Mouse (Mus musculus) cerebellum, postnatal 36 days (tissue): Measurements from ENCODE around the gene Stard7.

Source experiments
- DNase-seq, 2 experiments: peaks; one replicate each; pipeline ENCODE4 v3.0.0; 2021 to 2022; ENCODE audit warnings: mixed read lengths in 2 of 2

Stard7 gene

DNA sequence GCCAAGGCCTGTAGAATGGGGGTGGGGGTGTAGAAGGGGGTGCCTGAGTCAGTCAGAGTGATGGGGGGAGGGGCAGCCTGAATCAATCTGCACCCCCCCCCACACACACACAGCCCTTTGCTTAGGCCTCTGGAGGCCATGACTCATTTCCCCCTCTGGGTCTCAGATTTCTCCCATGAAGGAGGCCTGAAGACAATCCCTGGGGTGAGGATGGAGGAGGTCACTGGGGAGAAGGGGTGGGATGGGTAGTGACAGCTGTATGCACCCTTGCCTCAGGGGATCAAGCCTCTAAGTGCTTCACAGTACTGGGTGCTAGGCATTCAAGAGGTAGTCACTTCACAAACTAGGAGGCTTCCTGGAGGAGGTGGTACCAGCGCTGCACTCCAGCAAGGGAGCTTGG is 53.6 kb downstream of the Stard7 start:
- DNase-seq, result no peak

DNA sequence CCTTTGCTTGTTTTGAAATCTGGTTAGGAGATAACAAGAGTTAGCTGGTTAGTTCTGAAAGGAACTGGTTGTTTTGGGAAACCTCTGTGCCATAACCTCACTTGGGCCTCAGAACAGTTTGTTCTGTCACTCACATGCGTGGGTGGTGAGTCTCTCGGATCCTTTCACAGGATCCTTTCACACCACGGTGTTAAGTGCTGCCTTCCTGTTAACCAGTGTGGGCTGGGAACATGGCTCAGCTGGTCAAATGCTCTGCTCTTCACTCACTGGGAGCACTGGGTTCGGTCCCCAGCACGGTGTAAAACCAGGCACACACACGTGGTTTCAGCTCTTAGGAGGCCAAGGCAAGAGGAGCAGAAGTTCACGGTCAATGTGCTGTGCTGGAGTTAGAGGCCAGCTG is 54.4 kb downstream of the Stard7 start:
- DNase-seq, result no peak

DNA sequence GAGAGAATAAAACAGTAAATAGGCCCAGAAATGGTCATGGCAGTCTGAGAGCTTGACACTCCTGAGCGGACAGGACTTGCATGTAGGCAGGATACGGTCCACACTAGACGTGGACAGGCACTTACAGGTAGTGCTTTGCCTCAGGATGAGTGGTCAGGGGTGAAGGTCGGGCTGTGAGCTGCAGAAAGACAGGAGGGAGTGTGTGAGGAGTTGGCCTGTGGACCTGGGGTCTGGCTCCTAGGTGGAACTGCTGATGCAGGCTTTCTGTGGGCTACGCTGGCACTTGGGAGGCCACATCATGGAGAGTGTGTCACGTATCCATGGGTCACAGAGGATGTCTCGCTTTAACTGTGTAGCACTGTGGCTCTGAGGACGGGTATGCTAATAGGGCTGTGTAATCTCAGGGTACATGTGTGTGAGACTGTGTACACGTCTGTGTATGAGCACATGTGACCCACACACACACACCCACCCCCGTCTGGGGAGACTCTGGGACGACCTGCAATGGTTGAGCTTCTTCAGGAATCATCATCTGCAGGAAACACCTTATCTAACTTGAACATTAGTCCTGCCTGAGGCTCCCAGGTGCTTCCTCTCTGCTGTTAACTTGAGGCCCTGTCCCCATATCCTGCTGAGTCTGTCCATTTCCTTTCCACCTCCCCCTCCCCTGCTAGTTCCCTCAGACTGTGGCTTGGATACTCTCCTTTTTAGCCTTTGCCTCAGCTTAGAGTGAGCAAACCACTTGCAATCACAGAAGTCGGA is 58.3 kb downstream of the Stard7 start:
- no peak for DNase-seq

DNA sequence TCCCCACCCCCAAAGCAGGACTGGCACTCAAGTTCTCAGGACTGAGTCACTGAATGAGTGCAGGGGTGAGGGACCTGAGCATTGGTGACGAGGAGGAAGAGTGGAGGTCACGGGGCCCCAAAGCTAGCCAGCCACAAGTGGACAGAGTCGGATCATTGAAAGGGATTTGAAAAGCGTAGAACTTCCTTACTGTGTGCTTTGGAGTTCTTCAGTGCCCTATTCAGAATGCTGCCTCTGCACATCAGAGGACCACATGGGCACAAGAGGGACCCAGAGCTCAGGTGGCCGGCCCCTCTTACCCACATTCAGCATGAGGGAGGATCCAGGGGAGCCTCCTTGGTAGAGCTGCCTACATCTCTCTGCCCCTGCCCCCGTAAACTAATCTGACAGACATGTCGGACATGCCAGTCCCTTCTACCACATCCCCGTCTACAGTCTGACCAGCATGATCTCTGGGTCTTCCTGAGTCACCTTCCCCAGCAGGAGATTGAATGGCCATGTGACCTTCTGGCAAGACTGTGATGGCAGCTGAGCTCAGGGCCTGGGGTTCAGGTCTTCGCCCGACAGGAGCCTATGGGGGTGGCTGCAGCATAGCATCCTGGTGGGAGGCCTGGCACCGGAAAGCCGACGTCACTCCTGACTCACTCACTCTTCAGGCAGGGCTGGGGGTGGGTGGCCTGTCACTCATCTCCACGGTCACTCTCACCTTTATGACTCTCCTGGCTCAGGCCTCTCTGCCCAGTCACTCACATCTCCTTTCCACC is 63.0 kb downstream of the Stard7 start:
- no peak for DNase-seq

DNA sequence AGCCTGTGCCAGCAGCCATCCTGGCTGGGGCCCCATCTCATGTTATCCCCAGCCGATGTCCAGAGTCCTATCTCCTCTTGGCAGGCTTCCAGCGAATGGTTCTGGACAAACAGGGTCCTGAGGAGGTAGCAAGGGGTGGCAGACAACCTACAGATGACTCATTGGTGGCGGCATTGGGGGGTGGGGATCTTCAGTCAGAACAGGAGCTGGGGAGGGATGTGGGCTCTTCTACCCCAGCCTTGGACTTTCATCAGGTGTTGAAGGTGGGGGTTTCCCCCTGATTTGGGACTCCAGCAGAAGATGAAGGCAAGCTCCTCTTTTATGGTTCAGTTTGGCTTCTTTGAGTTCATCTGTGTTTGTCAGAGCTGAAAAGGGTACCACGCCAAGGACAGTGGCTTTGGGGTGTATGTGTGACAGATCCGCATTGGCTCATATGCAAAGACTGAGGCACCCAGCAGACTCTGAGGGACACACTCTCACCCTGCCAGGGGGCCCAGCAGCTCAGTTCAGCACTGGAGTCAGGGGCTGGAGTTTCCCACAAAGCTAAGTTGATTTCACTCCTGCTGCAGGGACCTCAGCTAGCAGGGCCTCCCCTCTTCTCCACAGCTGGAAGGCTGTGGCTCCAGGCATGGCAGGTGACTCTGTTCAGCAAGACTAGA is 64.1 kb downstream of the Stard7 start:
- DNase-seq, result no peak

DNA sequence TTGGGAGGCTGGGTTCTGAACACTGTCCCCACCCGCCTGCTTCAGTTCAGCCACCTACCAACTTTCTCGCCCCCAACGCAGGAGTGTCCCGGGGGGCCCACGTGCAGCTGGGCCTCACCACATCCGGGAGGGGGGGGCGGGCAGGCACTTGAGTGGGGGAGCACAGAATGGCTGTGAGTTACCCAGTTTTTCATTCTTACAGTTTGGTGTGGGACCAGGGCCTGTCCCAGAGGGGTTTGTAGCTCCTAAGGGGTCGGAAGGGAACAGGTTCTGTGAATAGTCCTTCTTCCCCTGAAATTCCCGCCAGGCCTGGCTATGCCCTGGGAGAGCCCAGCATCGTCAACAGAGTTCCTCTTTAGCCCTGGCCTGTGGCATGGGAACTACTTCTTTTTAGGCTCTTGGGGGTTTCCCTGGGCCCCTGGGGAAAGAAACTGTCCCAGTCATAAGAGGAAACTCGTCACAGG is 65.1 kb downstream of the Stard7 start:
- DNase-seq, result no peak

DNA sequence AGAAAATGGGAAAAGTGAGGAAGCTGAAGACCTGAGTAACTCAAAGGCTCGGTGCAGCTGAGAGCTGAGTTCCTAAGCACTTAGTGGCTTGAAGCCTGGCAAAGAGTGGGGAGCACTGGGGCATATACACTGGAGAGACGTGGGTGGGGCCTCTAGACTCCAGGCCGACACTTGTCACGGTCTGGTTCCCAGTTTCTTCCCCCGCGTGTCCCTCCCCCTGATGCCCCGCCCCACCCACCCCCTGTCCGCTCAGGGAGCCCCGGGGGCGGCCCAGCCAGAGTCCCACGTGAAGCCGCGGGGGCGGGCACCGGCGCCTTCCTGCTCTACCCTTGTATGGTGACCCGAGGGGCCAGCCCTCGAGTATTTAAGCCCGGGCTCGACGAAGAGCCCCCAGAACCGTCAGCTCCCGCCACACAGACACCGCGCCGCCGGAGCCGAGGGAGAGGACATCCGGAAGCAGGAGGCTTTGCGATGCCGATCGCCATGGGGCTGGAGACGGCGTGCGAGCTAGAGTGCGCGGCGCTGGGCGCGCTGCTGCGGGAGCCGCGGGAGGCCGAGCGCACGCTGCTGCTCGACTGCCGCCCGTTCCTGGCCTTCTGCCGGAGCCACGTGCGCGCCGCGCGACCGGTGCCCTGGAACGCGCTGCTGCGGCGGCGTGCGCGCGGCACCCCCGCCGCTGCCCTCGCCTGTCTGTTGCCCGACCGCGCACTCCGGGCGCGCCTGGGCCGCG is 65.9 kb downstream of the Stard7 start, which contains the start of gene Dusp2:
TSS of gene Dusp2 (plus strand) at position 393 of the 730 bp plus-strand sequence.
- peak; percentile 56 to 65 for DNase-seq

DNA sequence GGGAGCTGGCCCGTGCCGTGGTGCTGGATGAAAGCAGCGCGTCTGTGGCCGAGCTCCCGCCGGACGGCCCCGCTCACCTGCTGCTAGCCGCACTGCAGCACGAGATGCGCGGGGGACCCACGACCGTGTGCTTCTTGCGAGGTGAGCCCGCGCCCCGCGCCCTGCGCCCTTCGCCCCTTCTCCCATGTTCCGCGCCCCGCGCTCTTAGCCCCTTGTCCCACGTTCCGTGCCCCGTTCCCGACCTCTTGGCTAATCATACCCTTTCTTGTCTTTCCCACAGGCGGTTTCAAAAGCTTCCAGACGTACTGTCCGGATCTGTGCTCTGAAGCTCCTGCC is 66.4 kb downstream of the Stard7 start:
- DNase-seq, result no peak

DNA sequence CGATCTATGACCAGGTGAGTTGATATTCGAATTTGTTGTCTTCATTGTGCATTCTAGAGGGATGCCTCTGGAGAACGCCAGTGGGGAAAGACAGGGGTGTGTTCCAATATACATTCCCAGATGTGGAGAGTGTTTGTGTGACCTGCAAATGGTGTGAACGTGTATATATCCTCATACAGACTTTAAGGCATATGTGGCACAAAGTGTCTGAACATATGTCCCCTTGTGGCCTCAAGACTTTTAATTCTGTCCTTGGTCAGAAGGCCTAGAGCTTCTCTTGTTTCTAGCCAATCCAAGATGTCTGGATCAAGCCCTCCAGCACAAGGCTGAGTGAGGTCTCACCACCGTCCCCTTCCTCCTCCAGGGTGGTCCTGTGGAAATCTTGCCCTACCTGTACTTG is 66.9 kb downstream of the Stard7 start:
- no peak for DNase-seq

DNA sequence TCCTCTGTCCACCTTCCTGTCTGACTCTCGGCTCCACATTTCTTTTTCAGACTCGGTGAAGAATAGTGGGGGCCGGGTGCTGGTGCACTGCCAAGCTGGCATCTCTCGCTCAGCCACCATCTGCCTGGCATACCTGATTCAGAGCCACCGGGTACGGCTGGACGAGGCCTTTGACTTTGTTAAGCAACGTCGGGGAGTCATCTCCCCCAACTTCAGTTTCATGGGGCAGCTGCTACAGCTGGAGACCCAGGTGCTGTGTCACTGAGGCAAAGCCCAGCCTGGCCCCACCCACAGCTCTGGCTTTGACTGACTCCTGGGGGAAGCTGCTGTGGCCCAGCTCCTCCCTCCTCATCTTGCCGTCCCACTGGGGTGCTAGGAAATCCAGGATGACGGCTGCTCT is 67.5 kb downstream of the Stard7 start:
- peak; percentile 25 to 48 for DNase-seq

DNA sequence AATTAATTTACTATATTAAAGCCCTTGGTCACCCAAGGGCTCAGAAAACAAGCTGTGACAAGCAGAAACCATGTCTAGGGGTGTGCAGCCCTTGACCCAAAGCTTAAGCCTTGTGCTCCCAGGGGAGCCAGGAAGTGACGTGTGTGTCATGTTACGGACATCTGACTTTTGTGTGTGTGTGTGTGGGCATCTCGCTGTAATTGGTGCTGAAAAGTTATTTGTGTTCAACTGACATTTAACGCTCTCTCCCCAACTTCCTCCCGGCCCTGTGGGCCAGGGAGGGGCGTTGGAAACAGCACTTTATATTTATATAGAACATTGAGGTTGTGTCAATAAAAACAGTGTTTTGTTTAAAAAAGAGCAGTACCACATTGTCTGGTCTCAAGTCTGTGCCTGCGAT is 68.0 kb downstream of the Stard7 start:
- DNase-seq, result no peak

DNA sequence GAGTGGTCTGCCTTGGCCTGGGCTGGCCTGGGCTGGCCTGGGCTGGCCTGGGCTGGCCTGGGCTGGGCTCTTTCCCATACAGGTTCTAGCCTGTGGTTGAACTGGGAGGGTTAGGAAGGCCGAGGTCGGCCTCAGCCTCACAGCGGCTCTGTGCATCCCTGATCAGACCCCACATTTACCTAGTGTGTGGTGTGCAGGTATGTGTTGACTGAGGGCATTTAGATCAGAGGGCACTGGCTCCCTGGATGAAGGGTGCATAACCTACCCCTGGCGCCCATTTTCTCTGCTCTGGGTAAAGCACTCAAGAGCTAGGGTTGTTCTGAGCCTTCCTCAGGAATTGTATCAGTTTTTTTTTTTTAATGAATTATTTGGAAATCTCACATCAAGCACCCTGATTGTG is 68.4 kb downstream of the Stard7 start, which contains the start of gene Astl:
TSS of gene Astl (plus strand) at position 224 of the 400 bp plus-strand sequence.
- DNase-seq, result no peak

DNA sequence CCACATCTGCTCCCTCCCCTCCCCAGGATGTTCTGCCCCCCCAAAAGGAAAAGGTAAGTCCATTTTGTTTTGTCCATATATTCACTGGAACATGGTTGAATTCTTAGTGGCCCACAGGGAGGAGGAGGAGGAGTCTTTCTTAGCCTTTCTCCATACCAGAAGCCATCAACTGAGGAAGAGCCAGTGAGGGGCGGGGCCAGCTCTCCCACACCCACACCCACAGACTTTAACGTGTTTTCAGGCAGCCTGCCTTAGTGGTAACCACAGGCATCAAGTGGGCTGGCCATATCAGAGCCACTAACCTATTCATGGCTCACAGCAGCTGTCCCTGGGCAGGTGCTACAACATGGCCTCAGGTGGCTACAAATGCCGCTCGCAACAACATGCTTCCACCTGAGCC is 68.8 kb downstream of the Stard7 start:
- DNase-seq, result no peak

DNA sequence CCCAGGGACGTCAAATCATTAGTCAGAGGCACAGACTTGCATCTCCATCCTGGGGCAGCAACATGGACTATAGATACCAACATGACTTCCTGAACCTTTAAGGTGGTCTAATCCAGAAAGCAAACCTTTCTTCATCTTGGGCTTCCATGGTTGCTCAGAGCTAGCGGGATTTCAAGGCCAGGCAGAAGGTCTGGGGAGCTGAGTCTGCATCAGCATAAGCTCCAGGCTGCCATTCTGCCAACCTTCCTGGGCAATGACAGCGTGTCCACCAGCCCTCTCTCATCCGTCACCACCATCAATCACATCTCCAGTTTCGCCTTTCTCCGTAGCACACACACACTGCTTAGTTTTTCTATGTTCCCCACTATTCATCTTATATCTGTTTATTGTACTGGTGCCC is 69.2 kb downstream of the Stard7 start:
- no peak for DNase-seq

DNA sequence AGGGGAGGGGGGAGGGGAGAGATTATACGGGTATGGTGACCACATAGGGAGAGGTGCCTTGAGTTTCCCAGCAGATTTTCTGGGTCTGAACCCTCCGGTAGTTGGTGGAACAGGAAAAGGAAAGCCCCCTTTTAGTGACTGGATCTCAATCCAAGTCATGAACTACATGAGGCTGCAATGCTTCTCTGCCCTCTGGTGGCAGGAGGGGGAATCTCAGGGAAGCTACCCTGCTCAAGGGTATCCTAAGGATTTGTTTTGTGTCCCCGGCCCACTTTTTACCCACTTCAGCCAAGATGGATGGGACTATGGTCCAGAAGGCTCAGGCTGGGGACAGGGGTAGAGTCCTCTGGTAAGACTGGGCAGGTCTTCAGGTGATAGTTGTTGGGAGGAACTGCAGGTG is 71.1 kb downstream of the Stard7 start:
- DNase-seq, result peak; percentile 51 to 54

DNA sequence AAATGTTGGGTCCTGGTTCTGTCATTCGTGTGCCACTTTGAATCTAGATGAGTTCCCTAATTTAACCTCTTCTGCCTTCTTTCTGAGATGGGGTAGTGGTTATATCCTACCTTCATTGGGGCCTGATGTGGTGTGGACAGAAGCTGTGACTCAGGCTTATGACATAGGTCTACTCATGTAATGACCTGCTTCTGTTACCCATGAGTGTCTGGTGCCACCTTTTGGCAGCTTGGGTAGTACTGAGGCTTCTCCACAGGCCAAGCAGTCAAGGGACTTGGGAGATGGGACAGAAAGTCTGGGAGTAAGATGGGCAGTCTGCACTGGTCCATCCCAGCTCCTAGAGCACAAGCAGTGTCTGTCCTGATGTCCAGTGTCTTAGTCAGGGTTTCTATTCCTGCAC is 76.3 kb downstream of the Stard7 start:
- no peak for DNase-seq

DNA sequence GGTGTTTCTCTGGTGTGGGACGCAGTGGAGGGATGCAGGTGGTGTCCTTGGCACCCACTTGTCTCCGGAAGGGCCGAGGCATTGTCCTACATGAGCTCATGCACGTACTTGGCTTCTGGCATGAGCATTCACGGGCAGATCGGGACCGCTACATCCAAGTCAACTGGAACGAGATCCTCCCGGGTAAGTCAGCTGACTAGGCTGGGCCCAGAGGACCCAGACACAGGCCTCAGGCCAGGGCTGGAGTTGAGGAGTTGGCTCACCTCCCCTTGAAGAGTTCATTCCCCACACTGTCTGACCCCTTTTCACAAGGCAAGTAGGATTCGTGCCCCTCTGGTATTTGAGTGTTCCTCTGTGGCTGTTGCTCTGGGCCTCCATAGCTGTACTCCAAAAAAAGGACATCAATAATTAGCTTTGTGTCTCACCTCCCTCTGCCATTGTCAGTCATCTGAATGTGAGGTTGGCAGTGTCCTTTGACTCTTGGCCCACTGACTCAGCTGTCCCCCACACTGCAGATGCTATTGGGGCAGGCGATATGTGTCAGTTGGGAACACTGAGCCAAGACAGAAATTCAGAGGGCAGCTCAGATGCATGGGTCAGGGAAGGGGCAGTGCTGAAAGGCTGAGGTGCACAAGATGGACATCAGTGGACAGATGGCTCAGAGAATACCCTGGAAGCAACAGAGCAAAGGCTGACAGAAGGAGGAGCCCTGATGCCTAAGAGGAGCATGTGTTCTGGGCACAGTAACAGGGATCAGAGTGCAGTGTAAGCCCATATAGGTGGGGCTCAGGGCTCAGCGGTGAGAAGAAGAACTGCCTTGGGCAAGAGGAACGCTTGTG is 77.3 kb downstream of the Stard7 start:
- no peak for DNase-seq
